Comparison of ENCODE assay signal across 8 mouse cellular contexts in genomic region chr3:108590786-108591529, GRCm38 (mm10). TPM values are rescaled to one million over a fixed set of nuclear protein-coding genes. Genes with fewer than 3 reads are reported as not detected.
DNase-seq lines count a peak whose midpoint lies in the region; ATAC-seq lines count a peak whose summit lies in the region.

Wdr47 (plus strand) TSS chr3:108591279.

- peak; percentile 99 for ATAC-seq in megakaryocyte progenitor cell, adult 5-6 weeks (replicated peaks; ENCODE audit: poor library complexity)

- peak; percentile 95 for DNase-seq in adipocyte (ENCODE audit: low spot score)
- peak; percentile 96 for DNase-seq in embryo, embryonic 10 days (ENCODE audit: low spot score)
- peak; percentile 95 for DNase-seq in gastrocnemius, postnatal 10 days
- DNase-seq in induced T-regulatory cell, adult 2 months (ENCODE audit: low read depth), result peak; percentile 97
- peak; percentile 92 to 95 for DNase-seq in left cerebral cortex, adult 9 months (ENCODE audit: low spot score in 2 of 2)
- peak; percentile 95 for DNase-seq in right cerebral cortex, postnatal 14 days
- DNase-seq in urinary bladder, postnatal 36 days (ENCODE audit: low spot score in 2 of 2), result peak; percentile 91 to 96

RNA-seq across cellular contexts. Expression of gene Wdr47, which starts in this region (rescaled TPM):
- total RNA-seq in gastrocnemius, postnatal 10 days (2021), result 1 to 10 TPM; 6.2 to 7.7 TPM
- 1.6 and 2.4 TPM in 2 replicates for total RNA-seq in megakaryocyte progenitor cell, adult 5-6 weeks (2015)
- 4.1 and 8.9 TPM in 2 replicates for total RNA-seq in megakaryocyte progenitor cell, adult 5-6 weeks (2017)

Comparison
In these comparisons a context has a peak if more than half of its experiments do, and no peak if none do; other contexts are left out.
1. Peak in every context shown above with its lines: DNase-seq and ATAC-seq.